Mouse (Mus musculus) C2C12 (cell line): ENCODE results near the gene Gm20696.

ENCODE experiments used
- CTCF ChIP-seq: IDR thresholded peaks from one replicate; pipeline ENCODE4 v1.5.1; 2011; ENCODE audit not compliant: control insufficient read depth, insufficient read depth, insufficient read length
- MAX ChIP-seq: IDR thresholded peaks from one replicate; pipeline ENCODE4 v1.6.1; 2011; ENCODE audit warnings: mild to moderate bottlenecking, control low read depth
- MYOD1 ChIP-seq: IDR thresholded peaks from one replicate; pipeline ENCODE4 v1.6.1; 2011; ENCODE audit warnings: low read depth; ENCODE audit not compliant: control insufficient read depth, insufficient read length
- USF1 ChIP-seq: IDR thresholded peaks from one replicate; pipeline ENCODE4 v1.6.1; 2011; ENCODE audit warnings: low read depth, mild to moderate bottlenecking, control low read depth, moderate library complexity

DNA sequence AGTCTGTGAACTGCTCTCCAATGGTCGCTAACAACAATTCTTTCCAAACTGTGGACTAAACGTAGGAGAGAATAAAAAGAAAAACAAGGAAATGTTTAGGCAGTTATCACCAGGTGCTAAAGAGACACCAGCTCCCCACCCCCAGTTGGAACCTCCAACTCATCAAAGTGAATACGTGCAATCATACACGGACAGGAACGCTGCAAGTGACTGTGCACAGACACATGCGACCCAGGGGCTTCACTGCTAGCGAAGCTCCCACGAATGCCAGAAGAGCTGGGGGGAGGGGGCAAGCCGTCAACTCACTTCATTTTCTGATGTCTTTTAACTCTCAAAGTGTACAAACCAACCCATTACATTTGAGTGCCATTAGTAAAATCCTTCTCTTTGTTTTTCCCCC, 30.5 kb downstream of the Gm20696 start:
- TF ChIP-seq USF1 (no peak), CTCF (no peak), MYOD1 (no peak), MAX (no peak)
